Mouse (Mus musculus): ENCODE results near the gene Ppp1r16b. TPM values are rescaled to one million over a fixed set of nuclear protein-coding genes. Genes with fewer than 3 reads are reported as not detected.

Ppp1r16b gene
- total and polyA plus RNA-seq, 3 experiments, result 4.1 to 13.3 (median 9.3) TPM

DNA sequence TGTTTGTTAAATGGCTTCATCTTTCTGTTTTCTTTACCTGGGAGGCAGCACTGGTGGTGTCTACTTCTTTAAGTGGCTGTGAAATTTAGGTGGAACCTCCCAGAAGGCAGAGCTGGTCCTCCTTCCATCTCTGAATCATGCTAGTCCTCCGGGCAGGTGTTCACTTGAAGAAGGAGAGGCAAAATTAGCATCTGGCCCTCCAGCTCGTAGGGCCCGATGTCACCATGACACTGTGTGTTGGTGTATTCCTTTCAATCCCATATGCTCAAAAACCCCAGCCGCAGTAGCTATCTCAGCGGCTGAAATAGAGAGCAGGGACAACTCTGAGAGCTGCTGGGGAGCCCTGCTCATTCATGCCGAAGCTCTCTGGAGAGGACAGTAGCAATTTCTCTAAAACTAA is 27.0 kb downstream of the Ppp1r16b start:
- no peak for DNase-seq

DNA sequence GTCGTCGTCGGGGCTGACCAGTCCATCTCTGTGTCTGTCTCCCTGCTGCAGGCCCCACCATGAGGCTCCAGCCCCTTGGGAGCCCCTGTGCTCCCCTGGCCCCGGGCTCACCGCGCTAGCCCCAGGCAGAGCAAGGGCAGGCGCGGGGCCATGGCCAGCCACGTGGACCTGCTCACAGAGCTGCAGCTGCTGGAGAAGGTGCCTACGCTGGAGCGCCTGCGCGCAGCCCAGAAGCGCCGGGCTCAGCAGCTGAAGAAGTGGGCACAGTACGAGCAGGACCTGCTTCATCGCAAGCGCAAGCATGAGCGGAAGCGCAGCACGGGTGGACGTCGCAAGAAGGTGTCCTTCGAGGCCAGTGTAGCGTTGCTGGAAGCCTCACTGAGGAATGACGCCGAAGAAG is 30.6 kb downstream of the Ppp1r16b start:
- DNase-seq, result no peak

DNA sequence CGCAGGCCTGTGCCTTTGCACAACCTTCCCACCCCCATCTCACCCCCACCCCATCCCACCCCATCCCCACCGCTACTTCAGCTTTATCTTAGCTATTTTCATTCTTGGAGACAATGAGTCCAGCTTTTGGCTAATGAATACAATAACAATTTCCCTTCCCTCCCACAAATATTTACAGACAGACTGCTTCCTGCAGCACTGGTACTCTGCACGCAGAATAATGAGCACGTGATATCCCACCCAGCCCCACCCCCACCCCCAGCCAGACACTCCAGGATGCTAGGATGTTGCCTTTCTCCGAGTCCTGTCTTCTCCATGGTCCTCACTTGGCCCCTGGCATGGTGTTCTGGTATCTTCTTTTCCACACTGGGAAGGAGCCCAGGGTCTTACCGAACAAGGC is 31.3 kb downstream of the Ppp1r16b start:
- DNase-seq, result no peak

DNA sequence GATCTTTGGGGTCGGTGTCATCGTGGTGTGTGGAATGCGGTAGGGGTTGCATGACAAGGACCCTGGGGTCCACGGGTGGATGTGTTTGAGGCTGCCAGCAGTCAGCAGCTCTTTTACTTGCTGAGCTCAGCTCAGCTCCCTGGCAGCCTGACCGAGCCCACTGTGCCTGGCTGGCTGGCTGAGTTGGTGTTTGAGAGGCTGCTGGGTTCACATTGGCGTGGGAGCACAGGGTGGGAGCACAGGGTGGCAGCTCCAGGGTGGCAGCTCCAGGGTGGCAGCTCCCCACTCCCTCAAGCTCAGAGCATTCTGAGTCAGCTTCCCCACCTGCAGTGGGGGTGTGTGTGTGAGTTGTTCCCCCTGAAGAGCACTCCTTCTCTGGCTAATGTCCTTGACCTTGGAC is 34.7 kb downstream of the Ppp1r16b start:
- DNase-seq, result no peak

DNA sequence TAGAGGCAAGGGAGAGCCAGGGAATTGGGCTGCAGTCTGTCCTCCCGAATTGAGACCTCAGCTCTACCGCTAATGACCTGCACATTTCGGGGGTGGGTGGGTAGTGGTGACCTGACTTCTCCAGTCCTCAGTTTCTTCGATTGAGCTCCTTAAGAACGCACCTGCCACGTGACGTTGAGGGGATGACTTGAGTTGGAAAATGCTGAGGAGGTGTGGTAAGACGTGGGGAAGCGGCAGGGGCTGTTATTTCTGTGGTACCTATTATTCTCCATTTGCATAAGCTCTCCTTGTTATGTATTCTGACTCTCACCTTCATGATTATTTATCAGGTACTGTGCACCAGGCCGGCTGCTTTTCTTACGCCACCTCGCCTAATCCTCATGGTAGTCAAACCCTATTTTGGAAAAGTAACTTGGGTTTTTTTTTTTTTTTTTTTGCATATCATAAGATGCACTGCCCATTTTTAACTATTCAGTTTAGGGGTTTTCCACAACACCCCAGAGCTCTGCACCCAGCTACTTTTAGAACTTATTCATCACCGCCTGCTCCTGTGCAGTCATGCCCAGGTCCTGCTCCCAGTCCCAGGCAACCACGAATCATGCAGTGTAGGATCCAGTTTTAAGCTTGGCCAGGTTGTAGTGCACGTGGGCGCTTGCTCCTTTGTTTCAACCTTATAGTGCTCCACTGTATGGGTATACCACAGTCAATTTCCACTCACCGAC is 35.5 kb downstream of the Ppp1r16b start:
- no peak for DNase-seq

DNA sequence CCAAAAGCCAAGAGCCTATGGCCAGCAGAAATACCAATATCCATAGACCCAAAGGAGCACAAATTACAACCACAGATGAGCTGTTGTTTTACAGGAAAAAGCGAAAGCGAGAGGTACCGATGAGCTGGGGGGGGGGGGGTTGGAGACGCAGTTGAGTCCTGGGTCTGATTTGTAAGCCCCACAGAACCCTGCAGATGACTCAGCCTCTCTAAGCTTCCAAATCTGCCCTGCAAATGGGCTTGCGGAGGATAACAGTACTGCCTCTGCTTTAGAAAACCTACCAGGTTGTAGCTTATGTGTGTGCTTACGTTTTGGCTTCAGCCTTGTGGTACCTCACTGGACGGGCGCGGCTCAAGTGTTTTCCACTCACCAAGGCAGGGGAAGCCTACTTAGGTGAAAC is 36.3 kb downstream of the Ppp1r16b start:
- no peak for DNase-seq

DNA sequence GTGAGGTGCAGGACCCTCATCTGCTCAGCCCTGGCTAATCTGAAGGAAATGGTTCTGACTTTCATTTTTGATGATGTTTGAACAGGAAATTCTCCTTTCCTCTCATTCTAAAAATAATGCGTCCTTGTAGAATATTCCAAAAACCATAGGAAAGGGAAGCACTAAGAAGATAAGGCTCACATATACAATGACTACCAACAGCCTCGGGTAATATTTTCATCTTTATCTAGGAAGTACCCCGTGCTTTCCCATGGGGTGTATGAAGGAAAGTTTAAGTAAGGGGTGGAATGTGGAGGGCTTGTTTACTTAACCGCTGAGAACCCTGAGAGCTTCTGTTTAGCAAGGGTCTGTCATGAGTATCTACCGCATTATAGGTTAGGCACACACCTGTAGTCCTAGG is 37.0 kb downstream of the Ppp1r16b start:
- DNase-seq, result no peak

DNA sequence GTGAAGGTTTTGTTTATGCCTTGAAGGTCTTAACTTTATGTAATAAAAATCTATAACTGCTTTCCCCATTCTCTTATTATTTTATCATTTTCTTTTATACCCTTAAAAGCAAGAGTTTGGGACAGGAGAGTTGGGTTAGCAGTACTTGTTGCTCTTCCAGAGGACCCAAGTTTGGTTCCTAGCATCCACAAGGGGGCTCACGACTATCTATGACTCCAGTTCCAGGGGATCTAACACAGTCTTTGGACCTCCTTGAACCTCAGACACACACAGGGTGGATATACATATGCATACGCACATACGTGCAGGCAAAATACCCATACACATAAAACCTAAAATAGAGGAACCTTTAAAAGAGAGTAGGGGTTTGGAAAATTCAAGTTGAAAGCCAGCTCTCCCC is 39.5 kb downstream of the Ppp1r16b start:
- DNase-seq, result no peak

DNA sequence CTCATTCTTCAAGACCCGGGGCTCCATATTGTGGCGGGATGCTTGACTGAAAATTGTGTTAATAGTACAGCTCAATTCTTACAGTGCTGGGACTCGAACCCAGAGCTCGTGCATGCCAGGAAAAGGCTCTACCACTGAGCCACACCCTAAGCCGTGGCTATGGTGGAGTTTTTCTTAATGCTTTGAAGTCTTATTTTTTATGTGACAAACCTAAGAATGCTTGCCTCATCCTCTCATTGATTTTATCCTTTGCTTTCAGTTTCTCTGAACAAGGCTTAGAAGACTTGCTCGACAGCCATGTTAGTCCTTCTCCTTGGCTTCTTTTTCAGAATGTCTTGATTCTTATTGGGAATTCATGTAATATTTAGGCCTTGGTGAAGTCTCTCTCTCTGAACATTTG is 40.3 kb downstream of the Ppp1r16b start:
- DNase-seq, result no peak

DNA sequence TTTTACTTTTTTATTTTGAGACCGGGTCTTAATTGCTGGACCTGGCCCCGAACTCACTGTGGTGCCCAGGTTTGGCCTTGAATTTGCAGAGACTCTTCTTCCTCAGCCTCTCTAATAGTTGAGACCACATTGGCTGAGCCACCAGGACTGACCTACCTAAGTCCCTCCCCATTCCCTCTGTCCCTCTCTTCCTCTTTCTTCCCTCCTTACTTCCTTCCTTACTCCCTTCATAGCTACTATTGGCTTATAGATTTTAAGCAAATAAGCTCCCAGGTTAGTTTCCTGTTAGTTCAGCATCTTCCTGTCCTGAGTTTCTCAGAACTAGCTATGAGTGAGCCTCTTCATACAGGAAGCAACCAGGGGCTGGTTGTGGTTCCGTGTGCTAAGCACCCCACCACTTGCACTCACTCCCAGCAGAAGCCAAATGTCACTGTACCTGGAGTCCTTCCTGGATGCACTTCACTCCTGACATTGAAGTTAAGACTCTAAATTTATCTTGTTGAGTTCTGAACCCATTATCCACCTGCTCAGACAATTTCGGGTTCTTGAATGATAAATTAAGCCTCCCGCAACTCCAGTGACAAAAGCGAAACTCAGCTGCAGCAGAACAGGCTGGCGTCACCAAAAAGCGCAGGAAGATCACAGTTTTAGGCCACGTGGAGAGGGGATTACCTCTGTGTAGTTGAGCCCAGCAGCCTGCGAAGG is 41.7 kb downstream of the Ppp1r16b start:
- DNase-seq, result no peak

DNA sequence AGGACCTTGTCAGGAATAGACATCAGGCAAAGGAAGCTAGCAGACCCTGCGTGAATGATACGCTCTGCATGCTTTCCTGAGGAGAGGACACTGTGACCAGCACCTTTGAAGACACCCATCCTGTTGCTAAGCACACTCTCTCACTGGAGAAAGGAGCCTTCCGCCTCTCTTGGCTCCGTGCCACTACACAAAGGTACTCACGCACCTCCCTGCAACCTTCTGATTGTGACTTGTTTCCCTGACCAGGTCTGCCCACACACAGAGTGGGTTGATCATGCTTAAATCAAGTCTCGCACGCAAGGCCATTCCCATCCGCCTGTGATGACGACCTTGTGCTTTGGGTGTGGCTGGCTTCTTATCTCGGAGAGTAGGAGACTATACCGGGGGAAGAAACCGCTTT is 42.9 kb downstream of the Ppp1r16b start:
- DNase-seq, result no peak

DNA sequence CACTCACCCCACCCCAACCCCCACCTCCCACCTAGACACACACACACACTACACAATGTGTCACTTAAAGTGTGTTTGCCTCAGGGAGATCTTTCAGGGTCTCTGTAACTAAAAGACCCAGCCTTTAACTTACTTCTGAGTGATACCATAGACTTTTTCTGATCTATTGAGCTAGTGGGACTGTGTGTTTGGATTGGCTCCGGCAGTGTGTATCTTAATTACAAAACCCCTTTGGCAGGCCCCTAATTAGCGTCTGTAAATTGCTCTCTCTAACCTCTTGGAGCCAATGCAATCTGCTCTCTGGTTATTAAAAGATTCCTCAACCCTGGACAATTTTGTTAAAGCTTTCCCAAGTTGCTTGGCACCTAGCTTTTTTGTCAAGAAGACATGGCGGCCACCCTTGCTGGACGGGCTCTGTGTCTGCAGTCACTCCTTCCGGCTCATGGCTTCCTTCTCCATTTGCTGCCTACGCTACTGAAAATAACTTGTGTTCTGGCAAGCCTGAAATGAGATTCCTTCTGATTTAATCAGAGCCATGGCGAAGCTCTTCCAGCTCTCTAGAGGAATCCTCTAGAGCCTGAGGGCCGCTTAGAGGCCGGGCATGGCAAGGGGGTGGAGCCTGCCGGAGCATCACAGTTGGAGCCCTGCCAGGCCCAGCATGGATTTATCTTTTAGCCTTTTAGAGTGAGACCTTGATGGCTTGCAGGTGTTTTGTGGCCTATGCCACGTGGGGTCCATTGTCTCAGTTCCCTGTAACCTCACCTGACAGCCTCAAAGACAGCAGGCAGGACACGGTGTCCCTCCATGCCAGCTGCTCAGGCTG is 46.9 kb downstream of the Ppp1r16b start:
- DNase-seq, result no peak

DNA sequence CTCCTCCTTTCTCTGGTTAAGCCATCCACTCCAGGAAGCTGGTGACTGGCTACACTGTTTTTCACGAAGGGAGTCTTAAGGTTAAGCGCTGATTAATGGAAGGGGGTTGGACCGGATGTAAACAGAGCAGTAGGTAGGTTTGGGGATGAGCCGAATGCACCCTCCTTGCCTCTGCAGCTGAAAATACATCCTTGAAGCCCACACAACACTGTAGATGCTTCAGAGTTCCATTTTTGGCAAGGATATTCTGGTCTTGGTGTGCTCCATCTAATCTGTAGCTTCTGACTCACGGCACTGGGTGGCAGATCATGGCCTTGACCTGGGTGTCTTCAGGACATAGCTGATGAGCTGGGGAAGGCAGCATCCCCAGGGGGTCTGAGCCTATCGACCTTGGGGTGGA is 49.6 kb downstream of the Ppp1r16b start:
- no peak for DNase-seq

DNA sequence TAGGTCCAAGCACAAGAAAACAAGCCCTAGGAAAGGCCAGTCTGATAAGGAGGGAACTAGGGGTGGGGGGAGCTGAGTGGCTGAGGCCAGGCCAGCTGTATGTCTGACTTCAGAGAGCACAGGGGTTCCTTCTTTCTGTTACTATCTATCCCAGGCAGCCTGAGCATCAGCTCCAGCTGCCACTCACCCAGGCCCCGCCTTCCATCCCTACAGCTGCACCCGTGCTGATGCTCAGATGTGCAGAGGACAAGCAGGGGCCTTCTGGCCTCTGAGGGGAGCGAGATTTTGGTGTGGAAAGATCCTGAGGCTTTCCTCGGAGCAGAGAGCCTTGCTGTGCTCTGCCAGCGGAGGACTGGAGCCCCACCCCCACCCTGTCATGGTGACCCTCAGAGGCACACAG is 50.9 kb downstream of the Ppp1r16b start:
- no peak for DNase-seq

DNA sequence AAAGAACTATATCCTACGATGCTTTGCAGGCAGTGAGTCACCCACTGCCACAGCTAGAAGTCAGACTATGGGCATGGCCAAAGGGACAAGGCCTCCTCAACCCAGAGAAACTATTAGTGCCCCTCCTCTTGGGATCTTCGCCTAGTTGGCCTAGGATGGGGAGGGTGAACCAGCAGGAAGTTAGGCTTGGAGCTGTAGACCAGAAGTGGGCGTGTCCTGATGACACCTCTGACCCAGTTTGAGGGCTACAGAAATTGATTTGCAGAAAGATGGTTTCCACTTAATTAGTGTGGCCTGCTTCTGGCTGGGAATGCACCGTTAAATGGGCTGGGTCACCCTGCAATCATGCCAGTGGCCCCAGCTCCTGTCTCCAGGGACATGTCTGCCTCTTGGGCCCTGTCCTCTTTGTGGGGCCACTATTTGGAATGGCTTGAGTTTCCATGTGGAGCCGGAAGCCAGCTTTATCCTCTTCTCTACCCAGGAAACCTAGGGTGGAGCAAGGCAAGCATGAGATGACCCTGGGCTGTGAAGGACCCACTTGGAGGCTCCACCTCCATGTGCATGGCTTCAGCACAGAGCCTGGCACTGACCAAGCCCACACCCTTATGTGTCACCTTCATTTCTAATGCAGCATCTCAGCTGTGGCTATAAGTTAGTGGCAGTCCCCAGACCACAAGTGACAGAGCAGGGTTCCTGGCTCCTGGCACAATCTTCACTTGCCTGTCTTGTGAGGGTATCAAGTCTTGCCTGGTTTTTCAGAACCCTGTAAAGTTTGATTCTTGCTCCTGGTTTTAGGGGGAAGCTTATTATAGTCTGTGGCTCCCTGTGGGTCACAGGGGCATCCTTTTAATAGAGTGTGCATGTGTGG is 52.6 kb downstream of the Ppp1r16b start:
- DNase-seq, result peak; percentile 19

DNA sequence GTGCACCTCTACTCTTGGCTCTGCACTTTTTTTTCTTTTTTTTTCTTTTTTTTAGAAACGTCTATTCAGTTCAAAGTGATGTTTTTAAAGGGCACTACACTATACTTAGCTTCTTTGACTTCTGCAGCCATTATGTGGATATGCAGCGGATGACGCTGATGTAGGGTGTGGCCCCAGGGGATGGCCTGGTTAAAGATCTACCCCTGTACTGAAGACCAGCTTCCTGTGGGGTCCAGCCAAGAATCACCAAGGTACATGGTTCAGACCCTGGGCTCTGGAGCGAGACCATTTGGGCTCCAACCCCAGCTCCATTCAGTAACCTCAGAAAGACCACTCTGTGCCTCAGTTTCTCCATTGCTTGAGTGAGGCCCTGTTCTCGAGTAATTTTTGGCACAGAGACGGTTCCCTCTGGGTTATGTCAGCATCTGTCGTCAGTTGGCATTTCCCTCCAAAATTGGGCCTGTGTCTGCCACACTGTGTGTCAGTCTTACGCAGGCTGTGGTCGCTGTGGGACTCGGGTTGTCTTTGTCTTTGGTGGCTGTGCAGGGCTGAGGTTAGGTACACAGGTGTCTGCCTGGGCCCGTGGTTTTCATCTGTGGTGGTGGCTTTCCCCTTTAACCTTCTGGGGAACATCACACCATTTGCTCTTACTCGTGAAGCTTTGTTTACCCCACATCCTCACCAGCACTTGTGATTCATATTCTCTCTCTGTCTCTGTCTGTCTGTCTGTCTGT is 53.8 kb downstream of the Ppp1r16b start:
- DNase-seq, result no peak

DNA sequence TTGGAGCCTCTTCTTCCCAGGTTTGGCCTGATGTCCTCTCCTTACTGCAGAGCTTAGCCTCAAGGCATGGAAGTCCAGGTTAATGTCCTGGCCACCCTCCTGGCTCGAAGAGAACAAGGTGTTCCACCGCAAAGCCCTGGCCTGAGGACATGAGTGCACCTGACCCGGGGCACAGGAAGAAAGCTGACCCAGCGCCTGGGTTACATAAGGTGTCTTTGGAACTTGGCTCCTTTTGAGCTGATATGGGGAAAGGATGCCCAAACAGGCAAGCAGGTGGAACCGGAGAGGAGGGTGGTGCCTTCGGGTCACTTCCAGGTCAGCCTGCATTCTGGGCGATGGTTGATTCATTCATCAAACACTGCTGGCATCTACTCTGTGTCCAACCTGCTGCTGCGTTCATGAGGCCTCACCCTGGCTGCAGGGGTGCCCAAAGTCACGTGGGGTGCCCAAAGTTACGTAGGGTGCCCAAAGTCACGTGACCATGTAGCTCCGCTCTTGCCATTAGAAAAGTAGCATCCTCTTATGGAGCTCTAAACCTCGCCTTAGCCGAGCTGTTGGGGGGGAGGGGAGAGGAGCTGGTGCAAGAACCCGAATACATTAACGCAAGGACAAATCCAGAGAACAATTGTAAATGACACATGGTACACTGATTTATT is 55.6 kb downstream of the Ppp1r16b start:
- DNase-seq, result no peak

DNA sequence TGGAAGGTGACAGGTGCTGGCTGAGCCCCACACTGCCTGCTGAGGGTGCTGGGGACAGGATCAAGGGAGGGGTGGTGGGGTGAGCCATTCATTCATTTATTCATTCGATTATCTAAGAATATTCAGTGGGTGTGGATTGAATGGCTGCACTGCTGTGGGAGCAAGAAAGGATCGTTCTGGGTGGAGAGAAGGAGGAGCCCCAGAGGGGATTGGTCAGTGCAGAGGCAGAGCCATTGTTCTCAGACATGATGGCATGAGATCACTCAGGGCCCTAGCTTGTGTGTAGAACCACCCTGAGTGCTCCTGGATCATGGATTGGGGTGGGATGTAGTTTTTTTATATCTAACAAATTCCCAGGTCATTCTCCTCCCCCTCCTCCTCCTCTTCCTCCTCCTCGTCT is 56.3 kb downstream of the Ppp1r16b start:
- DNase-seq, result no peak

DNA sequence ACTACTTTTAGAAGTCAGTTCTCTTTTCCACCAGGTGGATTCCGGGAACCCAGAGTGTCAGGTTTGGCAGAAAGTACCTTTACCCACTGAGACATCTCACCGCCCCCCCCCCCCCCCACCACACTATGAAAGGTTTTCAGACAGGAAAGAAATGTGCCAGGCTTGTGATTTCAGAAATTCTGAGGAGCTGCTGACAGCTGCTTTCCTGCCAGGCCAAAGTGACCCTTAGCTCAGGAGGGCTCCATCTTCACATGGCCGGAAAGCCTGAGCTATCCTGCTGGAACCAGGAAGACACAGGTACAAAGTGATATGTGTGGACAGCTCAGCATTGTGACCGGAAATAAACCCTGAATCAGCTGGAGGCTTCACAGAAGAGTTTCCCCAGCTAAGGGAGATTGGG is 56.9 kb downstream of the Ppp1r16b start:
- DNase-seq, result no peak

DNA sequence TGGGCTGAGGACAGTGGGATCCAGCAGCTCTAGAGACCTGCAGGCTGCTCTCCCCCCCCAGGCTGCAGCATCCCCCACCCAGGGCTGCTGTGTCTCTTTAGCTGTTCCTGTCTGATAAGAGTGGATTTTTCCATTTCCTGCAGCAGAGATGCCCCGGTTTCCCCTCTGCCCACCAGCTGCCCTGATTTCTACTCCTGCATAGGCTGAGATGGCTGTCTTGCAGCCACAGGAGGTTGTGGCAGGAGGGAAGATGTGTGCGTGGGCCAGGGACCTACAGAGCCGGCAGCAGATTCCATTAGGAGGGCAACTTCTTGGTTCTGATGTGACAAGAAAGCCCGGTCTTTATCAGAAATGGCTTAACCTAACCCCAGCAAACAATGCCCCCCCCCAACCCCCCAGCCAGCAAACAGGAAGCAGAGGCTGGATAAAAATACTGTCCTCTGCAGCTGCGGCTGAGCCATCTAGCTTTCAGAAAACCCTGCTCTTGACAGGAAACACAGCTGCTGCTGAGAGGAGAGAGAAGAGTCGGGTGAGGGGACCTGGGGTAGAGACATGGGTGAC is 57.9 kb downstream of the Ppp1r16b start:
- DNase-seq, result peak; percentile 29

Data from adrenal gland, adult 2 months (tissue).